Mouse (Mus musculus): ENCODE measurements around the gene Meis1. TPM values are rescaled to one million over a fixed set of nuclear protein-coding genes. Genes with fewer than 3 reads are reported as not detected.

The Meis1 gene
- polyA plus RNA-seq, 3 experiments from 2014 or later: 0.10 to 0.13 TPM; not detected in 1

- ATAC-seq: no peak
Observed at GRCm38 (mm10) chr11:18947434-18947833, 71.4 kb downstream of the Meis1 start.

GRCm38 (mm10) chr11:18945778-18946177 is 73.0 kb downstream of the Meis1 start:
- no peak for ATAC-seq

DNA sequence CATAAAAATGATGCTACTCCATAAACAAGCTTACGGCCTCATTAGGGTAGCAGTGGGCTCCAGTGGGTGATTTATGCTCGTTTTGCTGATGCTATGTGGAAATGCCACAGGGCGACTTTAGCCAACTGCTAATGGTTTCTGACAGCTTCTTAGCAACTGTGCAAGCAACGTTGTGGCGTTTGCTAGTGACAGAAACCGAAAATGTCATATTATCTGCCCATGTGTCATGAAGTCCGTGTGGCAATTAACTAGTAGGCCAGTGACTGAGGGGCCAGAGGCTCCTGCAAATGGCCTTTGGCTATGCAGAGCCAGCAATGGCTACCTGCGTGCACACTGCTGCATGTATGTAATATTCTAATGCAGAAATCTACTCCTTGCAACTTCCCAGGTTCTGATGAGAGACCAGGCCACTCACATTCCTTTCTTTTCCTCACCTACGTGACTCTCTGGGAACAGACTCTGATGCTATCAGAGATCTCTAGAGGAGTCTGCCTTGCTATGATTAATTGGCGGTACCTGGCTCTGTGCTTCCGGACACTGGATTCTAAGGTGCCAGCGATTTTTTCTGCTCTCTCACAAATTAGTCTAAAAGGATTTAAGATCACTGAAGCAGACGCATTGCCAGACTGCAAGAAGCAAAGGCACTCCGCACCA is 73.7 kb downstream of the Meis1 start:
- ATAC-seq: no peak

GRCm38 (mm10) chr11:18944209-18944608 is 74.6 kb downstream of the Meis1 start:
- ATAC-seq: no peak

- ATAC-seq: no peak
Observed at GRCm38 (mm10) chr11:18942990-18943389, 75.8 kb downstream of the Meis1 start.

DNA sequence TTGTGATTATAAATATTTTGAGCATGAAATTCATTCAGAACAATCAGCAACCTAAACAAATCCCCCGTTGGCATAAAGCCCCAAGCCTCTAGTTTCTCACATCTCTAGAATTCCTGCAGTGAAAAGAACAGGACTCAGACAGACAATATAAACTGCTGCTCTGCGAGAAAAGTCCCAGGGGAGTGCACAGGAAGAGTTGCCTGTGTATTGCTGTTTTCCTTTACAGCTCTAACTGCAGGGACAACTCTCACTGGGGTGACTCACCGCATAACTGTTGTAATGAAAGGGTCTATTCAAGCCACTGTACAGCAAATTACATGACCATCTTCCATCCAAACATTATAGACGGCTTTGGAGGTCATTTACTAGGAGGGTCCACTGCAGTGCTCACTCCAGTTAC is 77.9 kb downstream of the Meis1 start:
- ATAC-seq: no peak

DNA sequence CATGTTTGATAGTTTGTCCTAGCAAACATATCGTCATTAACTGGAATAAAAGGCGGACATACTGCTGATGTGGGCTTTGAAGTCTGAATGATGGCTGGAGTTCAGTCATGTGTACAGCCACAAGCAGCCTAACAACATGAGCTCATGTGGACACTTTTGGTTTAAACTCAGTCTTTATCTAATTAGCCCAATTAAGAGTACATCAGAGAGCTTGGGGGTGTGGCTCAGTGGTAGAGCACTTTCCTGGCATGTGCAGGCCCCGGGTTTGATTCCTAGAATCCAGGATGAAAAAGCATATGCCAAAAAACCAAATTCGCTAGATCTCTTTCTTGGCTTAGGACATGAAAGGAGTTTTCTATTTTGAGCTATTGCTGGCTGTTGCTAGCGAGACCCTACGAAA is 83.9 kb downstream of the Meis1 start:
- ATAC-seq: no peak

DNA sequence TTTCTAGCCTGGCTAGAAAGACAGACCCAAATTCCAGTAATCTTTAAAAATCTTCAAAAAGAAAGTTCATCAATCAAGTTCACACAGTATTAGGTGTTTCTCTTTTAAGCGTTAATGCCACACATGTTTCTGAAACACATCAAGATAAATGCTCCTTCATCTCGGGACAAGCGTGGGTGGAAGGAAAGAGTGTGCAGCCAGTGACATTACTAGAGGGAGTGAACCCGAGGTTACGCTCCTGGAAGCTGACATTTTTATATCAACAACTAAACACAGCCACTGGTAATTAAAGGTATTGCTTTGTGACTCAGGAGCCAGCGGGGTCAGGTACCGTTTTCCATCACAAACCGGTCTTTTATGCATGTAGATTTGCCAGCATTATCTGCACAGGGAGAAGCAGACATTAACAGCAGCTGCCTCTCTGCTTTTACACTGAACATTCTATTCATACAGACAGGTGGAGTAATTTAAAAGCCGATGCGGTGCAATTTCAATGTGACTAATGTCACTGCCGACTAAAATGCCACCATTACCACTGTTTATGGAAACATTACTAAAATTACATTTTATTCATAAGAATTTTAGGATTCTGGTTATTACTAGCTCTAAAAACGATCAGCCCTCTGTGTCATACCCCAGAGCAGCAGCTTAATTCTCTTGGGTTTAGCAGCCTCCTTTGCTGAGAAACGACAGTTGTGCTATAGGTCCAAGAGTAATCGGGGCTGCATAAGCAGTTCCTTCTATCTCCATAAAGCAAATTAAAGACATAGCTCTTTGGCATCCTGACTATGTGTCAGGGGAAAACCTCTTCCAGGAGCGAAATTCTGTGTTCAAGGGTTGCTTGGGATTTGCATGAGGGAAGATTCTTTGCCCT is 87.5 kb downstream of the Meis1 start:
- no peak for ATAC-seq

- no peak for ATAC-seq
Observed at GRCm38 (mm10) chr11:18929779-18930728, 88.7 kb downstream of the Meis1 start.

DNA sequence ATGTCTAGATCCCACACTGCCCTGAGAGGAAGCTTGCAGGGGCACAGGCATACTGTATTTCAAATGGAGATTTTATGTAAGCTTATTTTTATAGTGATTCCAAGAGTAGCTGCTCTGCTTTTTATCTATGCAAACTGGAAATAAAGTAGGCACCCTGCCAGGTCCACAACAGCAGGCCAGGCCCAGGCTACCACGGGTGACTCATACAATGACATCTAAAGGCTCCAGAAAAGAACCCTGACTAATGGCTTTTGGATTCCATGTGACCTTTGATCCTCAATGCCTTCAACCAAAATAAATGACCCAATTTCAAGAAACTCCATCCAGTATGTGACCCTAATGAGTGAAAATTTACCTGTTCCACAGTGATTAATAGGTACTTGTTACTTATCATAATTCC is 91.4 kb downstream of the Meis1 start:
- no peak for ATAC-seq

DNA sequence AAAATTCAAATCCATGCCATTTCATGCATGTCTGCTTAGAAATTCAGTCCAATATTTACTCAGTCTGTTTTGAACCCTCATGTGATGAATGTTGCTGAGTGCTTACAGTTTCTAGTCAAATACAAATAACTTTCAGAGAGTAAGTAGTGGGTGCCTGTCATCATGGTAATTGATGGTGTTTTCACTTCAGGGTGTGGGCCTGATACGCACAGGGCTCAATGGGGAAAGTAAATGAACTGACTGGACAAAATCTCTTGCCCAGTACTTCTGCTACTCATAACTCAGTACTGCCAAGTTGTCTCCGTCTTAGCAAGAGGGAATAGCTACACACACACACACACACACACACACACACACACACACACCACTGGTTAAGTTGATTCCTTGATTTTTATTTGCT is 92.0 kb downstream of the Meis1 start:
- no peak for ATAC-seq

DNA sequence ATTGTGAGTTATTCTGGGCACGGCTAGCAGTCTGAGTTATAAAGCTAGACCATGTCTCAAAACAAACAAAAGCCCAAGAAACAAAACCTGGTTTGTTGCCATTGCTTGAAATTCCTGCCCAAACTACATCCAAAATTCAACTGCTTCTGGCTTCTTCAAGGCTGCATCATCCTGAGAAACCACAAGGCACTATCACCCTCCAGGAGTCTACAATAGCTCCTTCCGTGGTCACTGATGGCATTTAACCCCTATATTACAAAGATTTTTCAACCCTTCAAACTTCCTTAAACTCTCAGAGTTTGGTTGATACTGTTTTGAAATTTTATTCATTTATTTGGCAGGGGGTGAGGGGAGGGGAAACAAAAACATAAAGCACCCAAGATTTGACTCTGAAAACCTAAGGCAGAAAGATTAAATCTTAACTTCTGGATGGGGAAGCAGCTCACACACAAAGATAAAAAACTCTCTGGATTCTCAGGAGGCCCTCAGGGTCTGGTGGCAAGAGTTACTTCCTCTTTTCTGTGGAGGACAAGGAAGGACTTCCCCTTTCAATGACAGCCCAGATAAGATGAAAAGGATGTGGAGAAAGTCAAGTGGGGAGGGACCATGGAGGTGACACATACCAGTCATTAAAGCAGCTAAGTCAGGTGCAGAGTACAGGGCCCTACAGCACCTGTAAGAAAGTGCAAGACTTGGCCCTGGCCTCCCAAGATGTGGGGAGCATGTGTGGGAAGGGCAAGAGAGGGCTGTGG is 94.0 kb downstream of the Meis1 start:
- no peak for ATAC-seq

- no peak for ATAC-seq
Observed at GRCm38 (mm10) chr11:18923274-18923673, 95.5 kb downstream of the Meis1 start.

DNA sequence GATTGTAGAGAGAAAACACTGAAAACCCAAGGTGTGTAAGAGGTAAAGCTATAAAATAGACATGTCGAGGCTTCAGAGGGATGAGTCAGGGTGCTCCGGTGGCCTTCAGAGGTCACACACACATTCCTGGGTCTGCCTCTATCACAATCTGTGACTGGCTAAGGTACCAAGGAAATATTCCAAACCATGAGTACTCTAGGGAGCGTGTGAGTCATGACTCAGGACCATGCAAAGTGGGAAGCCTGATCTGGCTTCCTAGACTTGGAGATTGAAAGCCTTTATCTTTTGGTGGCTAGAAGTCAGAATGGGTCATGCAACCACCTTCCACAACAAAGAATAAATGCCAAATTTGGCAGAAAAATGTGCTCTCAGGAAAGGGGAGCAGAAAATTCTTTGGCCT is 98.1 kb downstream of the Meis1 start:
- no peak for ATAC-seq

- no peak for ATAC-seq
Observed at GRCm38 (mm10) chr11:18919162-18919762, 99.5 kb downstream of the Meis1 start.

- ATAC-seq: no peak
Observed at GRCm38 (mm10) chr11:18917887-18918286, 100.9 kb downstream of the Meis1 start.

- no peak for ATAC-seq
Observed at GRCm38 (mm10) chr11:18913251-18913650, 105.5 kb downstream of the Meis1 start.

- no peak for ATAC-seq
Observed at GRCm38 (mm10) chr11:18912311-18913019, 106.3 kb downstream of the Meis1 start.

DNA sequence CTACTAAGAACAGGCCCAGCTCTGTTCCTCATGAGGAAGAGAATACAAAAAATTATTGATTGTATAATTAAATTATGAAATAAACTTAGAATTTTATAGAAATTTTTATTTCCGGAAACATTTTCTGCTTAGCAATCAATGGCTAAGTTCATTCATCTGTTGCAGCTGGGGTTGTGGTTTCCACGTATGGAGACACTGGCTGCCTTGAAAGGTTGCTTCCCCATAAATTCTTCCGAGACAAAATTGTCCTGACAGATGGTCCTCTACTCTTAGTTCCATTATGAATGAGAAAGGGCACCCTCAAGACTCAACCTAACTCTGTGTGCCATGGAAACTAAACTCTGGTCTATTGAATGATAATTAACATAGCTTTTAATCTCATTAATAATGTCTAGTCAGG is 111.9 kb downstream of the Meis1 start:
- no peak for ATAC-seq

GRCm38 (mm10) chr11:18905431-18905830 is 113.4 kb downstream of the Meis1 start:
- ATAC-seq: no peak

DNA sequence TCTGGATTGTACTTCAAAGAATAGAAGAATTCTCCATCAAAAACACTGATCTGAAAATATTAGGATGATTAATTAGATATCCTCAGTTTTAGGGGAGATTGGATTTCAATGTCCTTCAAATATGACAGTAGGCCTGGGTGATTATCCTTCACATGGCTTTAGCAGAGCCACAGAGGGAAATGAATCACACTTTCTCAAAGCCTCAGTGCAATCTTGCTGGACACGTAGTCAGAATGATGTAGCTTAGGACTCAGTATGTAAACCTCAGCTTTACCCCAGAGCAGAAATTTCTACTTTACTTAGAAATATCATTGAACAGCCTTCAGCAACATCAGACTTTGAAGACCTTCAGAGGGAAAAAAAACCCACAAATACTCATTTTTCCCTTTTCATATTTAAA is 113.9 kb downstream of the Meis1 start:
- no peak for ATAC-seq

Measured in inflammation-experienced regulatory T-cells, adult 6 months (primary cell).